Mouse (Mus musculus) olfactory bulb, adult 2 months (tissue): ENCODE data around the gene Scgb1b27.
"Not testable (repeated sequence)": the region's sequence is repeated elsewhere in the genome, so short reads cannot be mapped to it uniquely, and the experiment has no call there.

Experiments
- CTCF ChIP-seq: fragments of 200-500 bp; IDR thresholded peaks from 2 replicates; pipeline ENCODE4 v1.5.1; 2012; ENCODE audit warnings: low read depth, mild to moderate bottlenecking, low read length, moderate library complexity; ENCODE audit not compliant: insufficient read depth
- POLR2A ChIP-seq: fragments of 200-500 bp; IDR thresholded peaks from 2 replicates; pipeline ENCODE4 v1.6.1; 2012; ENCODE audit warnings: mild to moderate bottlenecking, low read depth, low read length, moderate library complexity; ENCODE audit not compliant: insufficient read depth

DNA sequence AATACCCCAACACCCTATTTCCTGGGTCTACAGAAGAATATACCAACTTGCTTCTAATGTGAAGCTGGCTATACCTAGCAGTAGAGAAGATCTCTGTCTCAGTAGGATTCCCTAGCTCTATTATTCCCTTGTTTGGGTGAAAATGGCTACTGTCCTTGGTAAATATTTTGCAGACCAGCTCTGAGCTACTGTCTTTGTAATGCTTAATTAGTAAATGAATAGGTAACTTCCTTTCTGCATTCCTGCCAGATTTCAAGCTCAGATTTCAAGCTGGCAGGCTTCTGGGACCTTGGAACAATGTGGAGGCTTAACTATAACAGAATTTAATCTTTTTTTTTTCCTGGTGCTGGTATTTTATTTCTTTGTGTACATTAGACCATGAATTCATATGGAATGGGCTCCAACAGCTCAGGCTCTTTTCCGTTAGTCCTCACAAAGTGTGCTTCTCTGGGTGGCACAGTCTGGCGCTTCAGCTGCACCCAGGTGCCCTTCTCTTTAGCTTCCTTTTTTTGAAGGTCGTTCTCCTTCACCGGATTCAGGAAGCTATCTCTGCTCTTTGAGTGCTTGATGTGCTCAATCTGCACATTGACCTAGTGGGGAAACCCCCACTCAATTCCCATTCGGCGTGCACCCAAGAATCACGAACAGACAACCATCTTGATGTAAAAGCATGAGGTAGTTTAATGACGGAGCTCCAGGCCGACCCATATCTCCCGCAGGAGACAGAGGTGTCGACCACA is 15.0 kb downstream of the Scgb1b27 start:
- TF ChIP-seq POLR2A, CTCF: not testable (repeated sequence)
